Mouse (Mus musculus) spleen, adult 2 months (tissue): ENCODE results near the gene Tor3a. TPM values are rescaled to one million over a fixed set of nuclear protein-coding genes. Genes with fewer than 3 reads are reported as not detected.

ENCODE experiments used
- DNase-seq, 2 experiments: peaks; one replicate each; pipeline versions ENCODE4 v3.0.0 to v3.0.0-alpha.2; 2012 to 2021; ENCODE audit warnings: low spot score in 2 of 2, low read depth in 1 of 2
- H3K27ac ChIP-seq: fragments of 200-500 bp; 2 replicates; pipeline ENCODE4 v1.5.1; 2012; ENCODE audit warnings: low read length, inconsistent platforms; ENCODE audit not compliant: insufficient read depth
- H3K27me3 ChIP-seq: fragments of 200-500 bp; 2 replicates; pipeline ENCODE4 v1.6.1; 2012; ENCODE audit warnings: mild to moderate bottlenecking, moderate library complexity, low read length, inconsistent platforms; ENCODE audit not compliant: control insufficient read depth, insufficient read depth
- H3K36me3 ChIP-seq: fragments of 200-500 bp; 2 replicates; pipeline ENCODE4 v1.6.1; 2012; ENCODE audit warnings: mild to moderate bottlenecking, low read length, inconsistent platforms; ENCODE audit not compliant: control insufficient read depth, insufficient read depth
- H3K4me1 ChIP-seq: fragments of 200-500 bp; 2 replicates; pipeline ENCODE4 v1.6.1; 2011; ENCODE audit warnings: inconsistent platforms; ENCODE audit not compliant: control insufficient read depth, insufficient read depth, insufficient read length
- H3K4me3 ChIP-seq: fragments of 200-500 bp; 2 replicates; pipeline ENCODE4 v1.5.1; 2011; ENCODE audit warnings: mild to moderate bottlenecking, inconsistent platforms; ENCODE audit not compliant: insufficient read depth, insufficient read length; ENCODE audit errors: extremely low read depth
- CTCF ChIP-seq: fragments of 200-500 bp; IDR thresholded peaks from 2 replicates; pipeline ENCODE4 v1.5.1; 2011; ENCODE audit warnings: mild to moderate bottlenecking, inconsistent platforms; ENCODE audit not compliant: insufficient read depth, insufficient read length, insufficient replicate concordance; ENCODE audit errors: extremely low read depth
- POLR2A ChIP-seq: fragments of 200-500 bp; IDR thresholded peaks from 2 replicates; pipeline ENCODE4 v1.6.1; 2011; ENCODE audit warnings: low read depth, low read length, inconsistent platforms
- WGBS: fragments of 180-500 bp; shearing (Covaris S2); methylation state at CpG from one replicate; pipeline ENCODE4 v1.1.7; 2018; 5-methylcytosine and 5-hydroxymethylcytosine counted together
- polyA plus RNA-seq: library from polyadenylated mRNA; depleted of rRNA; stranded (reverse); fragments of >200 nt; gene quantifications from 2 replicates; pipeline ENCODE4 v1.2.3, GENCODE M21; 2012

Gene Tor3a
- polyA plus RNA-seq, 1 experiment, result 32.2 TPM

GRCm38 (mm10) chr1:156648705-156649104 is 25.5 kb downstream of the Tor3a start:
- Histone ChIP-seq H3K4me1 (no peaks in the 10 kb centered on the region), H3K27me3 (no peaks in the 10 kb centered on the region), H3K36me3 (peaks cover 10% of the 10 kb centered on the region), H3K4me3 (no peak overlapping the region), H3K27ac (no peak overlapping the region)
- WGBS, result 79% methylated on average over 2 of the region's 2 CpGs
- TF ChIP-seq POLR2A (no peak), CTCF (no peak)
- no peak for DNase-seq

GRCm38 (mm10) chr1:156645971-156646370 is 28.2 kb downstream of the Tor3a start:
- Histone ChIP-seq H3K4me1 (no peaks in the 10 kb centered on the region), H3K4me3 (no peak overlapping the region), H3K27ac (no peak overlapping the region), H3K27me3 (no peaks in the 10 kb centered on the region), H3K36me3 (peaks cover 28% of the 10 kb centered on the region)
- TF ChIP-seq CTCF (no peak), POLR2A (no peak)
- WGBS, result 91% methylated on average over 4 of the region's 4 CpGs
- no peak for DNase-seq

- Histone ChIP-seq H3K4me3 (no peak overlapping the region), H3K27ac (no peak overlapping the region), H3K36me3 (peaks cover 35% of the 10 kb centered on the region), H3K4me1 (no peaks in the 10 kb centered on the region), H3K27me3 (no peaks in the 10 kb centered on the region)
- TF ChIP-seq POLR2A, result no peak
- DNase-seq, result no peak
- 90% methylated on average over 13 of the region's 13 CpGs for WGBS
Measured at GRCm38 (mm10) chr1:156644780-156645523, 29.2 kb downstream of the Tor3a start.

DNA sequence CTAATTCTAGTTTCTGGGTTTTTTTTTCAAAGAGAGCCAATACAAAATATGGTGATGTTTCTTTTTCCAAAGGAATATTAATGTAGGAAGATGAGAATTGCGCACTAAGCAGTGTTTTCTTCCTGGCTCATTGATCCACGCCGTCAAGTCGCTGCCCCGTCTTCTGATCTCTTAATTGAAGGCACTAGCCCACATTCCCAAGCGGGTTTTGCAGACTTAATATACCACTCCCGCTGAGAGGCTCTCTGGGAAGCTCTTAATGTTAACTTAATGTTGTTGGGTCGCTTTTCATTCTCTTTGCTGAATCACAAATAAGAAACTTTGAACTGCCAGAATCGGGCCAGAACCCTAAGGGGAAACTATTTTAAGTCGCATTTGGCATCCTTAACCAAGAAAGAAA is 30.1 kb downstream of the Tor3a start:
- Histone ChIP-seq H3K4me3 (no peak overlapping the region), H3K4me1 (no peaks in the 10 kb centered on the region), H3K36me3 (peaks cover 35% of the 10 kb centered on the region), H3K27ac (no peak overlapping the region), H3K27me3 (no peaks in the 10 kb centered on the region)
- TF ChIP-seq POLR2A (no peak), CTCF (no peak)
- no peak for DNase-seq
- 94% methylated on average over 10 of the region's 10 CpGs for WGBS

DNA sequence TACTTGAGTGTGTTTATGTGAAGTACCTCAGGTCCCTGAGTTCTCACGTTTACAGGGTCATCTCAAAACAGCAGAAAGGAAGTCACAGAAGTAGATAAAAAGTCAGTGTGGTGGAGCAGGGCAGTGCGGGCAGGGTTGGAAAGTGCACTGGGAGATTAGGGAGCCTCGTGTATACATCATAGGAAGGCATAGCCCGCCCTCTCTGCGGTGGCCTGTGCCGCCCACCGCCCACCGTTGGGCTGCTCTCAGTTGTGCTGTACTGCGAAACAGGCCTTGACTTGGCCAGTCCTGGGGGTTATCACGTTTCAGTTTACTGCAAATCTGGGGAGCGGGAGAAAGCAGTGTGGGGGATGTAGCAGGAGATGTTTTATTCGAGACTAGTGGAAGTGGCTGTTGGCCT is 31.3 kb downstream of the Tor3a start:
- DNase-seq, result no peak
- Histone ChIP-seq H3K4me1 (no peaks in the 10 kb centered on the region), H3K4me3 (no peak overlapping the region), H3K36me3 (peaks cover 39% of the 10 kb centered on the region), H3K27me3 (no peaks in the 10 kb centered on the region), H3K27ac (no peak overlapping the region)
- 76% methylated on average over 12 of the region's 12 CpGs for WGBS
- TF ChIP-seq POLR2A (no peak), CTCF (no peak)

- Histone ChIP-seq H3K36me3 (peaks cover 36% of the 10 kb centered on the region), H3K27ac (no peak overlapping the region), H3K27me3 (no peaks in the 10 kb centered on the region), H3K4me1 (no peaks in the 10 kb centered on the region), H3K4me3 (no peak overlapping the region)
- 68% methylated on average over 10 of the region's 10 CpGs for WGBS
- TF ChIP-seq POLR2A (no peak), CTCF (no peak)
- DNase-seq, result no peak
Measured at GRCm38 (mm10) chr1:156641808-156642207, 32.3 kb downstream of the Tor3a start.

GRCm38 (mm10) chr1:156640577-156640976 is 33.6 kb downstream of the Tor3a start:
- no peaks in the 10 kb centered on the region for H3K4me1 ChIP-seq
- peaks cover 41% of the 10 kb centered on the region for H3K36me3 ChIP-seq
- no peaks in the 10 kb centered on the region for H3K27me3 ChIP-seq
- DNase-seq, result no peak
- 76% methylated on average over 4 of the region's 4 CpGs for WGBS
- H3K4me3 ChIP-seq, result no peak overlapping the region
- no peak overlapping the region for H3K27ac ChIP-seq
- TF ChIP-seq CTCF, result no peak
- TF ChIP-seq POLR2A, result no peak
